Mouse (Mus musculus) limb, embryonic 11.5 days (tissue): ENCODE measurements at regions not wholly inside any gene's neighbourhood (a gene's known extent, or its start where the extent isn't known, plus 50 kb on each side); places are given as distances from the start of the nearest gene placed in this dataset.

Experiments used
- ATAC-seq: fragments of 200-750 bp; cut with Nextera tagmentation; 2 replicates; pipeline ENCODE4 v1.8.0; 2017; ENCODE audit warnings: low read depth; ENCODE audit not compliant: insufficient number of reproducible peaks, low FRiP score, low TSS enrichment
- DNase-seq: peaks from one replicate; pipeline ENCODE4 v3.0.0-alpha.2; 2015; ENCODE audit warnings: low spot score
- H3K27ac ChIP-seq: fragments of 300-500 bp; sonication (generic); replicated peaks from 2 replicates; pipeline ENCODE4 v1.5.1; 2014; ENCODE audit warnings: low read depth, mild to moderate bottlenecking, low read length
- H3K27me3 ChIP-seq: fragments of 300-500 bp; sonication (generic); 2 replicates; pipeline ENCODE4 v1.6.1; 2014; ENCODE audit warnings: mild to moderate bottlenecking, low read length, mixed read lengths; ENCODE audit not compliant: control insufficient read depth, insufficient read depth
- H3K36me3 ChIP-seq: fragments of 300-500 bp; sonication (generic); 2 replicates; pipeline ENCODE4 v1.6.1; 2014; ENCODE audit warnings: mild to moderate bottlenecking, low read length, moderate library complexity, mixed read lengths; ENCODE audit not compliant: control insufficient read depth, insufficient read depth
- H3K4me1 ChIP-seq: fragments of 300-500 bp; sonication (generic); 2 replicates; pipeline ENCODE4 v1.6.1; 2014; ENCODE audit warnings: low read length, mixed read lengths; ENCODE audit not compliant: control insufficient read depth, insufficient read depth
- H3K4me2 ChIP-seq: fragments of 300-500 bp; sonication (generic); 2 replicates; pipeline ENCODE4 v1.6.1; 2014; ENCODE audit warnings: low read depth, mild to moderate bottlenecking, moderate library complexity; ENCODE audit not compliant: severe bottlenecking
- H3K4me3 ChIP-seq: fragments of 300-500 bp; sonication (generic); 2 replicates; pipeline ENCODE4 v1.5.1; 2014; ENCODE audit warnings: low read depth, low read length
- H3K9ac ChIP-seq: fragments of 300-500 bp; sonication (generic); 2 replicates; pipeline ENCODE4 v1.6.1; 2014; ENCODE audit warnings: mild to moderate bottlenecking, low read length
- H3K9me3 ChIP-seq: fragments of 300-500 bp; sonication (generic); 2 replicates; pipeline ENCODE4 v1.6.1; 2016; ENCODE audit warnings: low read length; ENCODE audit not compliant: control insufficient read depth
- WGBS: fragments of 180-500 bp; shearing (Covaris S2); extraction: QIAGEN DNeasy Blood & Tissue Kit; methylation state at CpG from one replicate; pipeline ENCODE4 v1.1.7; 2014; 5-methylcytosine and 5-hydroxymethylcytosine counted together

- Histone ChIP-seq H3K4me2 (no peak overlapping the region), H3K27me3 (no peaks in the 10 kb centered on the region), H3K4me1 (no peaks in the 10 kb centered on the region), H3K36me3 (no peaks in the 10 kb centered on the region), H3K27ac (no peak overlapping the region), H3K4me3 (no peak overlapping the region), H3K9me3 (no peaks in the 10 kb centered on the region), H3K9ac (no peak overlapping the region)
- WGBS: 91% methylated on average over 11 of the region's 11 CpGs
- ATAC-seq (no peak), DNase-seq (no peak)
These were observed 271.2 kb upstream of the Arrdc3 start for GRCm38 (mm10) chr13:80611937-80612336.

- ATAC-seq: no peak
These were observed 269.9 kb upstream of the Arrdc3 start for GRCm38 (mm10) chr13:80613167-80613883.

GRCm38 (mm10) chr13:80613884-80614247 is 269.3 kb upstream of the Arrdc3 start:
- H3K4me2 ChIP-seq: no peak overlapping the region
- WGBS: 51% methylated on average over 1 of the region's 1 CpGs
- no peaks in the 10 kb centered on the region for H3K9me3 ChIP-seq
- no peaks in the 10 kb centered on the region for H3K27me3 ChIP-seq
- H3K4me3 ChIP-seq: no peak overlapping the region
- H3K27ac ChIP-seq: no peak overlapping the region
- no peak for DNase-seq
- H3K4me1 ChIP-seq: no peaks in the 10 kb centered on the region
- H3K9ac ChIP-seq: no peak overlapping the region
- ATAC-seq: no peak
- no peaks in the 10 kb centered on the region for H3K36me3 ChIP-seq

More at GRCm38 (mm10) chr13:80613167-80613883, 269.9 kb upstream of the Arrdc3 start:
- H3K27me3 ChIP-seq: no peaks in the 10 kb centered on the region
- H3K36me3 ChIP-seq: no peaks in the 10 kb centered on the region
- no peak overlapping the region for H3K4me2 ChIP-seq
- no peak overlapping the region for H3K4me3 ChIP-seq
- DNase-seq: no peak
- 81% methylated on average over 9 of the region's 9 CpGs for WGBS
- no peaks in the 10 kb centered on the region for H3K4me1 ChIP-seq
- H3K9me3 ChIP-seq: no peaks in the 10 kb centered on the region
- H3K9ac ChIP-seq: no peak overlapping the region
- H3K27ac ChIP-seq: no peak overlapping the region

- H3K9ac ChIP-seq: no peak overlapping the region
- no peak overlapping the region for H3K27ac ChIP-seq
- no peaks in the 10 kb centered on the region for H3K9me3 ChIP-seq
These were observed 268.2 kb upstream of the Arrdc3 start for GRCm38 (mm10) chr13:80614971-80615370.

GRCm38 (mm10) chr13:80623005-80623404 is 260.2 kb upstream of the Arrdc3 start:
- H3K9me3 ChIP-seq: no peaks in the 10 kb centered on the region
- H3K4me3 ChIP-seq: no peak overlapping the region
- H3K4me2 ChIP-seq: no peak overlapping the region
- H3K9ac ChIP-seq: no peak overlapping the region
- no peak overlapping the region for H3K27ac ChIP-seq
- H3K36me3 ChIP-seq: no peaks in the 10 kb centered on the region
- H3K4me1 ChIP-seq: no peaks in the 10 kb centered on the region
- 47% methylated on average over 2 of the region's 2 CpGs for WGBS
- no peaks in the 10 kb centered on the region for H3K27me3 ChIP-seq
- ATAC-seq (no peak), DNase-seq (no peak)

More at GRCm38 (mm10) chr13:80614971-80615370, 268.2 kb upstream of the Arrdc3 start:
- WGBS: 70% methylated on average over 5 of the region's 5 CpGs
- ATAC-seq (no peak), DNase-seq (no peak)
- no peak overlapping the region for H3K4me3 ChIP-seq
- no peak overlapping the region for H3K4me2 ChIP-seq
- no peaks in the 10 kb centered on the region for H3K36me3 ChIP-seq
- H3K27me3 ChIP-seq: no peaks in the 10 kb centered on the region
- H3K4me1 ChIP-seq: no peaks in the 10 kb centered on the region

GRCm38 (mm10) chr13:80641334-80641733 is 241.8 kb upstream of the Arrdc3 start:
- H3K9me3 ChIP-seq: no peaks in the 10 kb centered on the region
- no peak overlapping the region for H3K4me3 ChIP-seq
- H3K9ac ChIP-seq: no peak overlapping the region
- ATAC-seq (no peak), DNase-seq (no peak)
- no peak overlapping the region for H3K27ac ChIP-seq
- no peaks in the 10 kb centered on the region for H3K27me3 ChIP-seq
- H3K36me3 ChIP-seq: no peaks in the 10 kb centered on the region
- no peaks in the 10 kb centered on the region for H3K4me1 ChIP-seq
- 88% methylated on average over 2 of the region's 2 CpGs for WGBS
- no peak overlapping the region for H3K4me2 ChIP-seq

GRCm38 (mm10) chr13:80647578-80647977 is 235.6 kb upstream of the Arrdc3 start:
- WGBS: 65% methylated on average over 4 of the region's 4 CpGs
- no peak for DNase-seq
- H3K27ac ChIP-seq: no peak overlapping the region
- H3K9ac ChIP-seq: no peak overlapping the region
- no peaks in the 10 kb centered on the region for H3K27me3 ChIP-seq
- H3K9me3 ChIP-seq: no peaks in the 10 kb centered on the region
- H3K36me3 ChIP-seq: no peaks in the 10 kb centered on the region
- no peak overlapping the region for H3K4me2 ChIP-seq
- no peak for ATAC-seq
- no peaks in the 10 kb centered on the region for H3K4me1 ChIP-seq
- no peak overlapping the region for H3K4me3 ChIP-seq

GRCm38 (mm10) chr13:80652967-80653539 is 230.1 kb upstream of the Arrdc3 start:
- H3K4me2 ChIP-seq: no peak overlapping the region
- ATAC-seq: no peak

More at GRCm38 (mm10) chr13:80652967-80653539, 230.1 kb upstream of the Arrdc3 start:
- Histone ChIP-seq H3K27me3 (no peaks in the 10 kb centered on the region), H3K4me1 (0 out of 2 replicates have a peak, but pooled peaks cover 4% of the 10 kb centered on the region), H3K27ac (no peak overlapping the region), H3K9me3 (no peaks in the 10 kb centered on the region), H3K36me3 (no peaks in the 10 kb centered on the region), H3K4me3 (no peak overlapping the region), H3K9ac (no peak overlapping the region)
- 34% methylated on average over 8 of the region's 8 CpGs for WGBS
- no peak for DNase-seq
